Mouse (Mus musculus) CD4-positive, CD25-positive, alpha-beta regulatory T cell, adult 2 months (primary cell): ENCODE measurements around the gene Xrn1.
"Not testable (repeated sequence)": the region's sequence is repeated elsewhere in the genome, so short reads cannot be mapped to it uniquely, and the experiment has no call there.

Source experiments
- DNase-seq: peaks from one replicate; pipeline ENCODE4 v3.0.0-alpha.2; 2012; ENCODE audit warnings: low read depth, low spot score

Xrn1 gene

DNA sequence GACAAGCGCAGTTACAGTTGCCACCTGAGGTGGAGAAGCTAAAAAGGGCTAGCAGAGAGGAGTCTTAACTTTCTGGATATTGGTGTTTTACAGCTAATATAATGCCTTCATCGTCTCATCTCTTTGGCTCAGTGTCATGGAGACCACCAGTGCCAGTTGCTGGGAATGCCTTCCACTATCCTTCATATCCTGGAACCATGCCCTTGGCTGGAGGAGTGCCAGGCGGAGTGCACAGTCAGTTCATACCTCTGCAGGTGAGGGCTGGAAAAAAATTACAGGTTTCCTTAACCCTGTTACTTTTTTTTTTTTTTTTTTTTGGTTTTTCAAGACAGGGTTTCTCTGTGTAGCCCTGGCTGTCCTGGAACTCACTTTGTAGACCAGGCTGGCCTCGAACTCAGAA, 96.9 kb downstream of the Xrn1 start:
- DNase-seq = no peak

DNA sequence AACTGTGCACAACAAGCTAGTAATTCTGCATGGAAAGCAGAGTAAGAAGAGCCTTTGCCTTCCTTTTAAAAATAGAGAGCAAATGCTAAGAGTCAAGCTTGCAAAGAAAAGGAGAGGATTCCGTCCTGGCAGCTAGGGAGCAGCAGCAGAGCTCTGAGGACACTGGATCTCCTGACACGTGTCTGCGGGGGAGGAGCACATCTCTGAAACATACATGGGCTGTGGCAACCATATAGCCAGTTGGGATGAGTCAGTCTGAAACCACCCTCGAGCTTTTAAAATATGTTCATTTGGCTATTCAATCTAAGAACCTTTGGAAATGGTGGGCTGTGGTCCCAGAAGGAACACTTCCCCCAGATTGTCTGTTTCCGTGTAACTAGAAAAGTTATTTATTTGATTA, 100.3 kb downstream of the Xrn1 start:
- DNase-seq = no peak

DNA sequence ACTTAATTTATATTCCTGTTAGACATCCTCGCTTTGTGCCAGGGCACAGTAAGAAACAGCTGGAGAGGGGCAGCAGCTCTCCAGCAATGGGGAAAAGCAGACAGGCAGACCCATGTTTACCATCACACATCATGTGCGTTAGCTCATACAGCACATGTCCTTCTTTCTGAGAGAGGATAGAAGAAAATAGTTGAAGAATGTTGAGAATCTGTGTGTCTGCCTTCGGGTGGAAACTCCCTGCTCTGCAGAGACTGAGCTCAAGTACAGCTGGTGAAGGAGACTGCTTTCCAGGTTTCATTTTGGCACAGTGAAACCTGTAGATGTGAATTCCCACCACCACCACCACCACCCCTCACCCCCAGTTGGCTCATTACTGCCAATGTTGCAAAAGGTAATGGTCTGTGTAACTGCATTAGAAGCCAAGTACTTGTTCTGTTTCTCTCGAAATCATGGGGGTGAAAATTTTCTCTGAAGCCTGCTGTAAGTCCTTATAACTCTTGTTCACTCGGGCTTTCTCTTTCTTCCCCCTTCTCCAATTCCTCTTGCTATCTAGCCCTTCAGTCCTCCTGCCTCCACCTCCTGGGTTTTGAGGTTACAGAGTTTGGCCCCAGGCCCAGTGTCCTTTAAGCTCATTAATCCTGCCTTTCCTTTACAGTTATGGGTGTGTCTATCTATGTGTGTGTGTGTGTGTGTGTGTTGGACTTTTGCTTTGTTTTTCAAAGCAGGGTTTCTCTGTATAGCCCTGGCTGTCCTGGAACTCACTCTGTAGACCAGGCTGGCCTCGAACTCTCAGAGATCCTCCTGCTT, 102.1 kb downstream of the Xrn1 start:
- DNase-seq = no peak

DNA sequence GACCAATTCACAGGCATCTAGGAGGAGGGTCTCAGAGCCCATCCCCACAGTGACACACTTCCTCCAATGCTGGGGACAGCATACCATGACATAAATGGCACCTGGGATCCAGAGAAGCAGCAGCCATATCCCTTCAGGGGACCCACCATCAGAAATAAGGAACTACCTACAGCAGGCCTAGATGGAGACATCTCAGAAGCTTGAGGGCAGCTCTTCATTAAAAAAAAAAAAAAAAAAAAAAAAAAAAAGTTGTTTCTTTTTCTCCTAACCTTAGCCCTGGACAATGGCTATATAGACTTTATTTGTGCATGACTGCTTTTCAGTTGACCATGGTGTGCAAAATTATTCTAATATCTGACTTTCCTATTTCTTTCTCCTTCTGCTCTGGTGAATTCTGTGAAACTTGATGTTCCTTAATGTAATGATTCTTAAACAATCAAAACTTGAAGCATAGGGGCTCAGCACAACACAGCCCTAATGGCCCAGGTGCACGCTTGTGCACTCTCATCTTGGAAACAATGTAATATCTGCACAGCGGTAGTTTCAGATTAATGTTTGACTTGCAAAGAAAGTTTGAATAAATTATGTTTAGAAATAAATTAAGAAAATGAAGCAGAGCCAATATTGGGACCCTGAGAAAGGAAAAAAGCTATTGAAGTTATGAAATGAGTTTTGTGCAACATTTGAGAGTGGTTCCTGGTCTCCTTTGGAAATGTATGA, 108.7 kb downstream of the Xrn1 start:
- DNase-seq = no peak

- no peak for DNase-seq
Measured at GRCm38 (mm10) chr9:96063803-96064475, 109.4 kb downstream of the Xrn1 start.

DNA sequence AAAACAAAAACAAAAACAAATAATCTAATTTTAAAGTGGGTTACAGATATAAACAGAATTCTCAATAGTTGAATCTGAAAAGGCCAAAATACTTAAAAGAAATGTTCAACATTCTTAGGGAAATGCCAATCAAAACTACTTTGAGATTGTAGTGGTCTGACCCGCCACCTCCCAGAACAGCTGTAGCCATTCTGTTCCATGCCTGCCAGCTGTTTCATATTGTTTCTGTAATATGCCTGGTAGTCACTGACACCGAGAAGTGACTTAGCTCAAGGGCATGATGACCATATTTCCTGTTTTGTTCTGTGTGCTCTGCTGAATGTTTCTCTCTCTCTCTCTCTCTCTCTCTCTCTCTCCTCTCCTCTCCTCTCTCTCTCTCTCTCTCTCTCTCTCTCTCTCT, 112.9 kb downstream of the Xrn1 start:
- no peak for DNase-seq

DNA sequence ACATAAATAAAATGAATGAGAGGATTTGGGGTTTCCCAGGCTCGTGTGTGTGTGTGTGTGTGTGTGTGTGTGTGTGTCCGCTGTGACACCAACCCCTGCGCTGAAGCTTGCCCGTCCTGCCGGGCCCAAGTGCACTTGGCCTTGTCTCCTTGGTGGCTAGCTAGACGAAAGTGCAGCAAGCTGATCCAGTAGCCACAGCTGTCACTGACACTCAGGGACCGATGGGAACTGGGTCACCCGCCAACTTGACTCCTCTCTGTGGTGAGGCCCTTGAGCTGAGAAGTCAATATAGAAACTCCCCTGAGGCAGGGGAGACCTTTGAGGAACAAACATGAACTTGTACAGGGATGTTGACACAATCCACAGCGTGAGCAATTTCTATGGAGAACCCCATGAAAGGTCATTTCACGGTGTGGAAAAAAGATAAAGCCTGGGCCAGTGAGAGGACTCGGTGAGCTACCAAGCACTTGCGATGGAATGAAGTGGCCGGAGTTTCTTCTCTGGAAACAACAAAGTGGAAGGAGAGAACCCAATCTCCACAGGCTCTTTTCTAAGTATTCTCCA, 124.3 kb downstream of the Xrn1 start:
- no peak for DNase-seq

GRCm38 (mm10) chr9:96085293-96085692, 130.7 kb downstream of the Xrn1 start:
- no peak for DNase-seq

- no peak for DNase-seq
Measured at GRCm38 (mm10) chr9:96087671-96088070, 133.1 kb downstream of the Xrn1 start.

- DNase-seq = not testable (repeated sequence)
Measured at GRCm38 (mm10) chr9:96088456-96088855, 133.9 kb downstream of the Xrn1 start.

- not testable (repeated sequence) for DNase-seq
Measured at GRCm38 (mm10) chr9:96092637-96093036, 138.1 kb downstream of the Xrn1 start.

DNA sequence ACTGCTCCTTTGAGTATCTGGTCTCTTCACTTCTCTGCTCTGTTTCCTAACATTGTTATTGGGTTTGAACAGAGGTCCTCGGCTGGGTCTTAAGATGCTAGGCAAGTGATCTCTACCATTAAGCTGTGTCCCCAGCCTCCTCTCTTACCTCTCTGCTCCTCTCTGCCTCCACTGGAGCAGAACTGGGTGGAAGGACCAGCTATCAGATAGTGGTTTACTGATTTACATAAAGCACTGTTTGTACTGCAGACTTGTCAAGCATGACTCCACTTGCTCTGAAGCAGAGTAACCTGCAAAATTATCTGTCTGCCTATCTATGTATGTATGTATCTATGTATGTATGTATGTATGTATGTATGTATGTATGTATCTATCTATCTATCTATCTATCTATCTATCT, 138.7 kb downstream of the Xrn1 start:
- no peak for DNase-seq

DNA sequence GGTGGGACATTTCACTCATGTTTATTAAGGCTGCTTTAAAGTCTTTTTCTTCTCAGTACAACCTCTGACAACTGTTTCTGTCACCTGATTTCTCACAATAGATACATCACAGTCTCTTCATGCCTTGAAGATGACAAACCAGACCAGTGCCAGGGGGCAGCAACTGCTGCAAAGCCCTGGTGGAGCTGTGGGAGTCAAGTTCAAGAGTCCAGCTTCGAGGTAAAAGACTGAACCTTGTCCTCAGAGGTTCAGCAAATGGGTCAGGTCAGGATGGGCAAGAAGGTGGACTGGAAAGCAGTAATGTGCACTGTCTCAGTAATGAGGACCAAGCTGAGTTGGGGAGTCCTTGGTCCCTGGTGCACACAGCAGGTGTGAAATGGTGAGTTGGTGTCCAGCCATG, 139.8 kb downstream of the Xrn1 start:
- DNase-seq = no peak

GRCm38 (mm10) chr9:96095192-96095591, 140.6 kb downstream of the Xrn1 start:
- DNase-seq = no peak

DNA sequence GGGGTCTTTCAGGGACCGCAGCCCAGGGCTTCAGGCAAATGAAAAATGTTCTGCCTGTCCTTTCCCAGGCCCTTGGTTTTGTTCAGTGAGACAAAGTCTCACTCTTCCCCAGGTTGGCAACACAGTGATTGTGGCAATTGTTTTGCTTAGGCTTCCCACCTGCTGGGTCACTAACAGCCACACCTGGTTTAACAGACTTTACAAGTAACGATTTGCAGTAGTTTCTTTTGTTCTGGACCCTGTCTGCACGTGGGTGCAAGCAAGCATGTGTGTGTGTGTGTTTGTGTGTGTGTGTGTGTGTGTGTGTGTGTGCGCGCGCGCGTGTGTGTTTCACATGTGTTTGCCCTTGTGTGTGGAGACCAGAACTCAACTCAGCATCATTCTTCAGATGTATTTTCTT, 148.3 kb downstream of the Xrn1 start:
- no peak for DNase-seq
